Mouse (Mus musculus) E14TG2a.4 (cell line): ENCODE data around the gene Nacc2.

Source experiments
- H3K27me3 ChIP-seq: 2 replicates; pipeline ENCODE4 v1.6.1; 2014; ENCODE audit warnings: low read length, control low read depth; ENCODE audit not compliant: insufficient read depth
- H3K36me3 ChIP-seq: 2 replicates; pipeline ENCODE4 v1.6.1; 2014; ENCODE audit warnings: low read length, control low read depth; ENCODE audit not compliant: insufficient read depth
- H3K4me1 ChIP-seq: replicated peaks from 2 replicates; pipeline ENCODE4 v1.6.1; 2014; ENCODE audit warnings: low read depth, low read length, control low read depth
- H3K4me3 ChIP-seq: replicated peaks from 2 replicates; pipeline ENCODE4 v1.5.1; 2014; ENCODE audit warnings: mild to moderate bottlenecking, low read length
- H3K9me3 ChIP-seq: 2 replicates; pipeline ENCODE4 v1.6.1; 2014; ENCODE audit warnings: low read length, control low read depth
- CTCF ChIP-seq: conservative IDR thresholded peaks from 2 replicates; pipeline ENCODE4 v1.5.1; 2014; ENCODE audit warnings: low read length
- NANOG ChIP-seq: IDR thresholded peaks from 2 replicates; pipeline ENCODE4 v1.6.1; 2014; ENCODE audit warnings: borderline replicate concordance, low read length, mixed read lengths
- POU5F1 ChIP-seq: IDR thresholded peaks from 2 replicates; pipeline ENCODE4 v1.6.1; 2014; ENCODE audit warnings: low read length, borderline replicate concordance

Nacc2 gene

GRCm38 (mm10) chr2:26042603-26043002 lies 80.4 kb downstream of the Nacc2 start:
- no peak for TF ChIP-seq CTCF
- TF ChIP-seq POU5F1, result no peak
- peaks cover 22% of the 10 kb centered on the region for H3K4me1 ChIP-seq
- no peaks in the 10 kb centered on the region for H3K9me3 ChIP-seq
- peaks cover 13% of the 10 kb centered on the region for H3K27me3 ChIP-seq
- no peaks in the 10 kb centered on the region for H3K36me3 ChIP-seq
- H3K4me3 ChIP-seq, result no peak overlapping the region

GRCm38 (mm10) chr2:26041163-26041810 lies 81.7 kb downstream of the Nacc2 start:
- no peaks in the 10 kb centered on the region for H3K9me3 ChIP-seq
- H3K4me3 ChIP-seq, result peak overlapping the region; percentile 39
- H3K36me3 ChIP-seq, result no peaks in the 10 kb centered on the region
- peaks cover 22% of the 10 kb centered on the region for H3K4me1 ChIP-seq
- TF ChIP-seq POU5F1 (no peak), CTCF (no peak), NANOG (no peak)
- peaks cover 23% of the 10 kb centered on the region for H3K27me3 ChIP-seq

- Histone ChIP-seq H3K9me3 (no peaks in the 10 kb centered on the region), H3K27me3 (peaks cover 25% of the 10 kb centered on the region), H3K4me3 (no peak overlapping the region), H3K4me1 (peaks cover 22% of the 10 kb centered on the region), H3K36me3 (no peaks in the 10 kb centered on the region)
- TF ChIP-seq CTCF (no peak), POU5F1 (no peak), NANOG (no peak)
Observed at GRCm38 (mm10) chr2:26039951-26040350, 83.1 kb downstream of the Nacc2 start.

- Histone ChIP-seq H3K4me3 (no peak overlapping the region), H3K36me3 (no peaks in the 10 kb centered on the region), H3K9me3 (no peaks in the 10 kb centered on the region), H3K27me3 (peaks cover 20% of the 10 kb centered on the region), H3K4me1 (peaks cover 17% of the 10 kb centered on the region)
- no peak for TF ChIP-seq CTCF
- no peak for TF ChIP-seq POU5F1
- TF ChIP-seq NANOG, result no peak
Observed at GRCm38 (mm10) chr2:26037386-26037785, 85.6 kb downstream of the Nacc2 start.

- Histone ChIP-seq H3K9me3 (no peaks in the 10 kb centered on the region), H3K4me3 (no peak overlapping the region), H3K36me3 (no peaks in the 10 kb centered on the region), H3K27me3 (peaks cover 16% of the 10 kb centered on the region), H3K4me1 (no peaks in the 10 kb centered on the region)
- TF ChIP-seq CTCF (no peak), POU5F1 (no peak), NANOG (no peak)
Observed at GRCm38 (mm10) chr2:26034344-26035050, 88.5 kb downstream of the Nacc2 start.

GRCm38 (mm10) chr2:26030288-26030687 lies 92.7 kb downstream of the Nacc2 start:
- no peak for TF ChIP-seq NANOG
- TF ChIP-seq CTCF, result peak; percentile 19; the same call in 1 of the 2 replicates
- TF ChIP-seq POU5F1, result no peak
- Histone ChIP-seq H3K4me3 (no peak overlapping the region), H3K4me1 (peaks cover 8% of the 10 kb centered on the region; the same call in 1 of the 2 replicates), H3K27me3 (peaks cover 7% of the 10 kb centered on the region; the same call in 1 of the 2 replicates), H3K9me3 (no peaks in the 10 kb centered on the region), H3K36me3 (no peaks in the 10 kb centered on the region)

GRCm38 (mm10) chr2:26024138-26025075 lies 98.6 kb downstream of the Nacc2 start:
- Histone ChIP-seq H3K4me1 (peaks cover 37% of the 10 kb centered on the region), H3K9me3 (no peaks in the 10 kb centered on the region), H3K36me3 (peaks cover 7% of the 10 kb centered on the region), H3K4me3 (no peak overlapping the region), H3K27me3 (peaks cover 7% of the 10 kb centered on the region; the same call in 1 of the 2 replicates)
- TF ChIP-seq CTCF (peak; percentile 99), POU5F1 (no peak), NANOG (no peak)

GRCm38 (mm10) chr2:26022626-26023025 lies 100.4 kb downstream of the Nacc2 start:
- TF ChIP-seq NANOG (no peak), POU5F1 (no peak), CTCF (no peak)

More at GRCm38 (mm10) chr2:26022626-26023025, 100.4 kb downstream of the Nacc2 start:
- H3K4me1 ChIP-seq, result peaks cover 42% of the 10 kb centered on the region
- H3K36me3 ChIP-seq, result peaks cover 24% of the 10 kb centered on the region
- H3K4me3 ChIP-seq, result no peak overlapping the region
- no peaks in the 10 kb centered on the region for H3K9me3 ChIP-seq
- no peaks in the 10 kb centered on the region for H3K27me3 ChIP-seq
